Mouse (Mus musculus): Measurements from ENCODE around the gene Pald1. TPM values are rescaled to one million over a fixed set of nuclear protein-coding genes. Genes with fewer than 3 reads are reported as not detected.
A peak's percentile ranks its signal among the peaks of the same experiment; 100 is the strongest.

Gene Pald1
- polyA plus RNA-seq, 1 experiment from 2014 or later = 21.0 TPM

DNA sequence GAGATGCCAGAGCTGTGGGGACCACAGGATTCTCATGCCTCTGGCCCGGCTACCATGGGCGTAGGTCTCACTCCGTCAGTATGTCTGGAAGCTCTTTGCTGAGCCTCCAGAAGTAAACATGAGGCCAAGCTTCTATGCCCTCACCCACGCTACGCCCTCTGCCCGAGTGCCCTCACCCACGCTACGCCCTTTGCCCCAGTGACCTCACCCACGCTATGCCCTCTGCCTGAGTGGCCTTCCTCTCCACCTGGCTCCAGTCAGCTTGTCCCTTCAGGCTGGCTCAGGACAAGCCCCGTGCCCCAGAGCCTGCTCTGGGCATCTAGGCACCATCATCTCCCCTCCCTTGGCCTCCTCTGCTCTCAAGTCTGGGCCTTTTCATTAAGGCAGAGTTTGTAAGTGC lies 55.8 kb downstream of the Pald1 start:
- no peaks in the 10 kb centered on the region for H3K9me3 ChIP-seq (replicated peaks; ENCODE audit: control insufficient read depth, low read length)
- peak overlapping the region; percentile 75 for H3K27ac ChIP-seq (ENCODE audit: low read length)
- H3K4me1 ChIP-seq (ENCODE audit: control insufficient read depth, insufficient read depth, low read length) = peaks cover 16% of the 10 kb centered on the region
- ATAC-seq (replicated peaks; ENCODE audit: extremely low read depth, insufficient read depth, low FRiP score) = no peak
- H3K27me3 ChIP-seq (ENCODE audit: control insufficient read depth, insufficient read depth, low read length) = no peaks in the 10 kb centered on the region
- no peak overlapping the region for H3K4me3 ChIP-seq (ENCODE audit: low read length)
- 65% methylated on average over 10 of the region's 10 CpGs for WGBS
- H3K36me3 ChIP-seq (ENCODE audit: control insufficient read depth, insufficient read depth) = peaks cover 7% of the 10 kb centered on the region; the same call in 1 of the 2 replicates
- H3K4me2 ChIP-seq (ENCODE audit: low read depth, low read length) = no peak overlapping the region
- peak overlapping the region; percentile 52 for H3K9ac ChIP-seq (ENCODE audit: low read length)

DNA sequence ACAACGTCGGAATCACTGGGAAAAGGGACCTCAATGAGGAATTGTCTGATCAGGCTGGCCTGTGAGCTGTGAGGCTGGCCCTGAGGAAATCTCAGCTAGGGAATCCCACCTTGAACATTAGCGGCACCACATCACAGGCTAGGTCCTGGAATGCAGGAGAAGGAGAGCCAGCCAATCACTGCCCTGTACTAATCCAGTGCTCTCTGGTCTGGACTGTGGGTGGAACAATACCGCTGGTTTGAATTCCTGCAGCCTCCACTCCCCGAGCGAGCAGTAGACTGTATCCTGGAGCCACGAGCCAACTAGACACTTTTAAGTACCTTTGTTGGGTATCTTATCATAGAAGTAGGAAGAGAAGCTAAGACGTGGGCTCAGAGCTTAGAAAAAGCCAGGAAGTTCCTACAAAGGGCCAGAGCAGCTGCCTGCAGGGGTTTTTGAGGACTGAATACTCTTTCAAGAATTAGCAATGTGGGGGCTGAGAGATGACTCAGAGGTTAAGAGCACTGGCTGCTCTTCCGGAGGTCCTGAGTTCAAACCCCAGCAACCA lies 57.5 kb downstream of the Pald1 start:
- Histone ChIP-seq H3K4me3 (ENCODE audit: low read length) (no peak overlapping the region), H3K9ac (ENCODE audit: low read length) (no peak overlapping the region), H3K27me3 (ENCODE audit: control insufficient read depth, insufficient read depth, low read length) (no peaks in the 10 kb centered on the region), H3K9me3 (replicated peaks; ENCODE audit: control insufficient read depth, low read length) (no peaks in the 10 kb centered on the region), H3K36me3 (ENCODE audit: control insufficient read depth, insufficient read depth) (peaks cover 9% of the 10 kb centered on the region), H3K27ac (ENCODE audit: low read length) (no peak overlapping the region), H3K4me1 (ENCODE audit: control insufficient read depth, insufficient read depth, low read length) (peaks cover 16% of the 10 kb centered on the region), H3K4me2 (ENCODE audit: low read depth, low read length) (no peak overlapping the region)
- WGBS = 35% methylated on average over 9 of the region's 9 CpGs
- peak; percentile 53; the same call in 1 of the 2 replicates for ATAC-seq (replicated peaks; ENCODE audit: extremely low read depth, insufficient read depth, low FRiP score)

DNA sequence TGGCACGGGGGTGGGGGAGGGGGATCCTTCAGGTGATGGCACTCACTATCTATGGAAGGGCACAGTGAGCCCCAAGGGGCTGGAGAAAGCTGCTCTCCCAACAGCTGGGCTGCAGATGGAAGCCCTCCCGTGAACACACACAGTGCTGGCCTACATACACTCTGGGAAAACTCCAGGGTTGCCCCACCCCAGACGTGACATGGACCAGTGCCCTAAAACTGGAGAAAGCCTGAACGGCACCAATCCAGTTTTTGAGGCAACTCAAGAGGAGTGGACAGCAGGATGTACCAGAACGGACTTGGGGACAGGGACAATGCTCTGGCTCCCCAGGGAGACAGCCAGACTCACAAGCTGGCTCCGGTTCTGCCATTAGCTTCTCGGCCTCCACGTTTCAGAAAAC lies 58.6 kb downstream of the Pald1 start:
- H3K4me3 ChIP-seq (ENCODE audit: low read length) = no peak overlapping the region
- H3K9ac ChIP-seq (ENCODE audit: low read length) = no peak overlapping the region
- H3K4me2 ChIP-seq (ENCODE audit: low read depth, low read length) = no peak overlapping the region
- 82% methylated on average over 8 of the region's 8 CpGs for WGBS
- H3K4me1 ChIP-seq (ENCODE audit: control insufficient read depth, insufficient read depth, low read length) = peaks cover 16% of the 10 kb centered on the region
- H3K36me3 ChIP-seq (ENCODE audit: control insufficient read depth, insufficient read depth) = peaks cover 20% of the 10 kb centered on the region
- no peak for ATAC-seq (replicated peaks; ENCODE audit: extremely low read depth, insufficient read depth, low FRiP score)
- no peaks in the 10 kb centered on the region for H3K27me3 ChIP-seq (ENCODE audit: control insufficient read depth, insufficient read depth, low read length)
- no peaks in the 10 kb centered on the region for H3K9me3 ChIP-seq (replicated peaks; ENCODE audit: control insufficient read depth, low read length)
- no peak overlapping the region for H3K27ac ChIP-seq (ENCODE audit: low read length)

DNA sequence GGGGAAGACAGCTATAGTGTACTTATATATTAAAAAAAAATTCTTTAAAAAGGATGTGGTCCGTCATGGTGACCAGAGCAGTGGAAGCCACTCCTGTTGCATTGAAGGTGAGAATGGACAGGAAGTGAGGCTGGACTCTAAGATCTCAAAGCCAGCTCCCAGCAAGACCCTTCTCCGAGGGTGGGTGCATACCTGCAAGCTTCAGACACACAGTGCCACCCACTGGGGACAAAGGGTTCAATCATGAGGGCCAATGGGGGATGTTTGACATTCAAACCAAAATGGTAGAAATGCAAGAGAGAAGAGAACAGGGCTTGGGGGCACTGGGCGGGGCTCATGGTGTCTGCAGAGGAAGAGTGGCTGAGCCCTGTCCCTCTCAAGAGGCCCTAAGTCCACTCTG lies 64.8 kb downstream of the Pald1 start:
- no peak overlapping the region for H3K27ac ChIP-seq (ENCODE audit: low read length)
- no peak overlapping the region for H3K9ac ChIP-seq (ENCODE audit: low read length)
- no peaks in the 10 kb centered on the region for H3K27me3 ChIP-seq (ENCODE audit: control insufficient read depth, insufficient read depth, low read length)
- no peak overlapping the region for H3K4me2 ChIP-seq (ENCODE audit: low read depth, low read length)
- no peaks in the 10 kb centered on the region for H3K9me3 ChIP-seq (replicated peaks; ENCODE audit: control insufficient read depth, low read length)
- WGBS = 92% methylated on average over 3 of the region's 3 CpGs
- peaks cover 3% of the 10 kb centered on the region; the same call in 1 of the 2 replicates for H3K4me1 ChIP-seq (ENCODE audit: control insufficient read depth, insufficient read depth, low read length)
- H3K4me3 ChIP-seq (ENCODE audit: low read length) = no peak overlapping the region
- no peak for ATAC-seq (replicated peaks; ENCODE audit: extremely low read depth, insufficient read depth, low FRiP score)
- peaks cover 23% of the 10 kb centered on the region for H3K36me3 ChIP-seq (ENCODE audit: control insufficient read depth, insufficient read depth)

DNA sequence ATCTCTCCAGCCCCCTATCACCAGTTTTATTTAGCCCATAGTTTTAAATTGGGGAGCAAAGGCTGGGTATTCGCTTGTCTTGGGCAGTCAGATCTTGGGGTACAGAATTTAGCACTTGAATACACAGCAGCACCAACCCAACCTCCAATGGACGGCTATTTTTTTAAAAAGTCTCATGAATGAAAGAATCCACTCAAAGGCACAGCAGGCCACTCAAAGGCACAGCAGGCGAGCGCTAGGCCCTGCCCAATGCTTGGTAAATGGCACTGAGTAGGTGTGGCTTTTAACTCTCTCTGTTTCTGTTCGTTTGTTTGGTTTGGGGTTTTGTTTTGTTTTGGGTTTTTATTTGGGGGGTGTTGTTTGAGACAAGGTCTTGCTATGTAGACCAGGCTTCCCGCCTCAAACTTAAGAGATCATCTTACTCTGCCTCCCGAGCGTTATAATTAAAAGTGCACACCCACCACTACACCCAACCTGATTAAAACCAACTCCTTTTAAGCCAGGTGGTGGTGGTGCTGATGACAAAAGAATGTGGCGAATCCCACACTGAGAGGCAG lies 67.9 kb downstream of the Pald1 start:
- Histone ChIP-seq H3K36me3 (ENCODE audit: control insufficient read depth, insufficient read depth) (peaks cover 10% of the 10 kb centered on the region), H3K4me3 (ENCODE audit: low read length) (no peak overlapping the region), H3K9me3 (replicated peaks; ENCODE audit: control insufficient read depth, low read length) (no peaks in the 10 kb centered on the region), H3K9ac (ENCODE audit: low read length) (no peak overlapping the region), H3K27me3 (ENCODE audit: control insufficient read depth, insufficient read depth, low read length) (no peaks in the 10 kb centered on the region), H3K4me1 (ENCODE audit: control insufficient read depth, insufficient read depth, low read length) (peaks cover 9% of the 10 kb centered on the region), H3K4me2 (ENCODE audit: low read depth, low read length) (no peak overlapping the region), H3K27ac (ENCODE audit: low read length) (no peak overlapping the region)
- WGBS = 73% methylated on average over 9 of the region's 9 CpGs
- ATAC-seq (replicated peaks; ENCODE audit: extremely low read depth, insufficient read depth, low FRiP score) = no peak

DNA sequence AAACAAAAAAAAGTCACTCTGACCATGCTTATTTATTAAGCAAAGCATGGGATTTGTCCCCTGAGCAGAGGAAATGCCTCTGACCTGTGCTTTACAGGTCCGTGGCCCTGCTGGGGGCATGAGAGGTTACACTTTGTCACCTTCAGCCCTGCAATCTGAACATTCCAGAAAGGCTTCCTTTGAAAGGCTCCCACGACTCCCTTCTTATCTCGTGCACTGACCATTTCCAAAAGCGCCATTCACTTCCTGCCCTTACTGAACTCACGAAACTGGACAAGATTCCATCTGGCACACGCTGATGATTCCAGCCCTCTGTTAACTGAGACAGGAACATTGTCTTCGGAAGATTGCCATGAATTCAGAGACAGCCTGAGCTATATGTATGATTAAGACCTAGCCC lies 69.6 kb downstream of the Pald1 start:
- H3K36me3 ChIP-seq (ENCODE audit: control insufficient read depth, insufficient read depth) = no peaks in the 10 kb centered on the region
- no peaks in the 10 kb centered on the region for H3K27me3 ChIP-seq (ENCODE audit: control insufficient read depth, insufficient read depth, low read length)
- H3K4me1 ChIP-seq (ENCODE audit: control insufficient read depth, insufficient read depth, low read length) = peaks cover 9% of the 10 kb centered on the region
- H3K27ac ChIP-seq (ENCODE audit: low read length) = no peak overlapping the region
- WGBS = 28% methylated on average over 7 of the region's 7 CpGs
- ATAC-seq (replicated peaks; ENCODE audit: extremely low read depth, insufficient read depth, low FRiP score) = no peak
- no peak overlapping the region for H3K4me3 ChIP-seq (ENCODE audit: low read length)
- no peaks in the 10 kb centered on the region for H3K9me3 ChIP-seq (replicated peaks; ENCODE audit: control insufficient read depth, low read length)
- H3K4me2 ChIP-seq (ENCODE audit: low read depth, low read length) = no peak overlapping the region
- H3K9ac ChIP-seq (ENCODE audit: low read length) = no peak overlapping the region

DNA sequence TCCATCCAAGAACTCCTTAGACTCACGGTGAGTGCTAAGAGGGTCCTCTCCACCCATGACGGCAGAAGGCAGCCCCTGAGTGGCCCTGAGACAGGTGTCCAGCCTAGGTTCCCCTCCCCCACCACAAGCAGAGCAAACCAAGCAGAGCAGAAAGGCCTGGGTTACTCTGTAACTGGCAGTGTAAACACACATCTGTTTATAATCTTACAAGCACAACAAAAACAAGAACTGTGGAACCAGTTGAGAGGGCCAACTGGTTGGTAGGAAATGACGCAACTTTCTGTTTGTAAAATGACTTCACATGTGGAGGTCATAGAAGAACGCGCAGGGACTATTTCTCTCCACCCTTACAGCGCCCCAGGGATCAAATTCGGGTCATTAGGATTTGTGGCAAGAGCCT lies 70.6 kb downstream of the Pald1 start:
- H3K9ac ChIP-seq (ENCODE audit: low read length) = peak overlapping the region; percentile 21; the same call in 1 of the 2 replicates
- ATAC-seq (replicated peaks; ENCODE audit: extremely low read depth, insufficient read depth, low FRiP score) = 0 out of 2 replicates have a peak, but pooled peaks have one; percentile 8
- H3K4me3 ChIP-seq (ENCODE audit: low read length) = no peak overlapping the region
- 54% methylated on average over 7 of the region's 7 CpGs for WGBS
- H3K36me3 ChIP-seq (ENCODE audit: control insufficient read depth, insufficient read depth) = no peaks in the 10 kb centered on the region
- H3K4me2 ChIP-seq (ENCODE audit: low read depth, low read length) = no peak overlapping the region
- no peaks in the 10 kb centered on the region for H3K9me3 ChIP-seq (replicated peaks; ENCODE audit: control insufficient read depth, low read length)
- no peaks in the 10 kb centered on the region for H3K27me3 ChIP-seq (ENCODE audit: control insufficient read depth, insufficient read depth, low read length)
- peaks cover 9% of the 10 kb centered on the region for H3K4me1 ChIP-seq (ENCODE audit: control insufficient read depth, insufficient read depth, low read length)
- H3K27ac ChIP-seq (ENCODE audit: low read length) = peak overlapping the region; percentile 85

DNA sequence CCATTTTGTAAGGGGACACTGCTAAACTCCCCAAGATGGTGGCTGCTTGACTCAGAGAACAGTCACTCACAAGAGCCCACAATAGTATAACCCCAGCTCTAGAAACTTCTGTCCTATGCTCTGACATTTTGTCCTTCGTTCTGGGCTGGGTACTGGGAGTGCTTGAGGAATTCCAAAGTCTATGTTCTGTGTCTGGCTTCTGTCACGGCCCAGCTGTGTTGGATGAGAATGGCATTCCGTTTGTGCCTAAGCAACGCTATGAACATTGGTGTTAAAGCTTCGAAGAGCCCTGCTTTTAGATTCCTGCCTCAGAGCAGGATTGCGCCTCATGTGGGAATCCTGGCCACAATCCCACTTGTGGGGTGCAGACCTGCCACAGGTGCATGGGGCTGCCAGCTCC lies 71.2 kb downstream of the Pald1 start:
- Histone ChIP-seq H3K4me1 (ENCODE audit: control insufficient read depth, insufficient read depth, low read length) (peaks cover 9% of the 10 kb centered on the region), H3K27me3 (ENCODE audit: control insufficient read depth, insufficient read depth, low read length) (no peaks in the 10 kb centered on the region), H3K27ac (ENCODE audit: low read length) (peak overlapping the region; percentile 85), H3K4me3 (ENCODE audit: low read length) (no peak overlapping the region), H3K9ac (ENCODE audit: low read length) (peak overlapping the region; percentile 21; the same call in 1 of the 2 replicates), H3K9me3 (replicated peaks; ENCODE audit: control insufficient read depth, low read length) (no peaks in the 10 kb centered on the region), H3K36me3 (ENCODE audit: control insufficient read depth, insufficient read depth) (no peaks in the 10 kb centered on the region), H3K4me2 (ENCODE audit: low read depth, low read length) (no peak overlapping the region)
- 25% methylated on average over 6 of the region's 6 CpGs for WGBS
- peak; percentile 81 for ATAC-seq (replicated peaks; ENCODE audit: extremely low read depth, insufficient read depth, low FRiP score)

DNA sequence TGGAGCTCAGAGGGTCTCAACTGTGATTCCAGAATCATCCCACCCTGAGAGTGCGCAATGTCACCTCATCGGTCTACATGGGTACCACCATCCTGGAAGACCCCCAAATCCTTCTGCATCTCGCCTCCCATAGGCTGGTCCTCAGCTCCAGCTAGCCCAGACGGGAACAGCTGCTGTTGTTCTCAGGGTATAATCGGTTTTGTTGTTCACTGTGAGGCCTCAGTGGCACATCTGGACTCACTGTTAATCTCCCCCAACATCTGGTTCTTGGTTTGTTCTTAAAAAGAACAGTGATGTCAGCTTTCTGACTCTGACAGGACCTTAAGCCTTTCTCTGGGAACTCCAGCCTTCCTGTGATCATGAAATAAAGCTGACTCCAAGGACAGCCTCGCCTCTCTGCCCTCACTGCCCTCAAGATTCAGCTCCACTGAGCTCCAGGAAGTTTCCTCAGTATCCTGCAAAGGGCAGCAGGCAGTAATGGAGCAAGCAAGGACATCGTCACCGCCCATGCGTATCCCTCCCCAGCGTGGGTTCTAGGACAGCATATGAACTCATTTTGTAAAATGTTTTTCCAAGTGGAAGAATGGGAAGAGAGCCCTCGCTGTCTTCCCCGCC lies 74.5 kb downstream of the Pald1 start:
- Histone ChIP-seq H3K27me3 (ENCODE audit: control insufficient read depth, insufficient read depth, low read length) (no peaks in the 10 kb centered on the region), H3K36me3 (ENCODE audit: control insufficient read depth, insufficient read depth) (no peaks in the 10 kb centered on the region), H3K4me2 (ENCODE audit: low read depth, low read length) (no peak overlapping the region), H3K9me3 (replicated peaks; ENCODE audit: control insufficient read depth, low read length) (no peaks in the 10 kb centered on the region), H3K4me1 (ENCODE audit: control insufficient read depth, insufficient read depth, low read length) (peaks cover 9% of the 10 kb centered on the region), H3K27ac (ENCODE audit: low read length) (no peak overlapping the region), H3K4me3 (ENCODE audit: low read length) (no peak overlapping the region), H3K9ac (ENCODE audit: low read length) (no peak overlapping the region)
- WGBS = 69% methylated on average over 12 of the region's 12 CpGs
- ATAC-seq (replicated peaks; ENCODE audit: extremely low read depth, insufficient read depth, low FRiP score) = no peak
